ENCODE assay signal across 12 mouse cellular contexts in the genomic region with DNA sequence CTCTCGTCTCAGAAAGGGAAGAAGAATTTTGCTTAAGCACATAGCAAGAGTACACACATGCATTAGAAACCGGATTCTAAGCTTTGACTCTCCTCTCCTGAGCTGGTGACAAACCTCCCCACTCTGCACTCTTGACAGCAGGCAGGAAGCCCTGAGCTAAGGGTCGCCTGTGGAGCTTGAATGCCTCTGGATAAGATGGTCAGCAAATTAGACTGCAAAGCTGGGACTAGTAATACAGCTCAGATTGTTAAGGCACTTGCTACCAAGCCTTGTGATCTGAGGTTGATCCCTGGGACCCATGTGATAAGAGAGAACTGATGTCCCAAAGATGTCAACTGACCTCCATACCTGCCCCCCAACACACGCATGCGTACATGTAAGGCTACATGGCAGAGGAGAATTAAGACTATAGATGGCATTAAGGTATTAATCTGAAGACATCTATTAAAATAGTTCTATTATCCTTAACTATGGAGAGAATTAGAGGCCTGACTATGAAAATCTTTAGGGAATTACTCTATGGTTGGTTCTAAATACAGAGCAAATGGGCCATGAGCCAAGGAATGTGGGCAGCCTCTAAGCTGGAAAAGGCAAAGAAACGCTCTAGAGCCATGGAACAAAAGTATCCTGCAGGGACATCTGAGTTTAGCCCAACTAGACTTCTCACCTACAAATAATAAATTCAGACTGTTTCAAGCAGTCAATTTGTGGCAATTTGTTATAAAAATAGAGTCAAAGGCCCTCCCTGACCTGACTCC. TPM values are rescaled to one million over a fixed set of nuclear protein-coding genes. Genes with fewer than 3 reads are reported as not detected.
DNase-seq lines count a peak whose midpoint lies in the region; ATAC-seq and TF ChIP-seq lines count a peak whose summit lies in the region.
"Had no signal": no experiment of that assay in that cellular context is flagged by ENCODE, and none has a peak within 500 bp of the region (broad histone marks: within the 10 kb centered on the region; RNA-seq: fewer than 3 reads in every experiment).

No protein-coding gene starts in this region.

- H3K4me1 ChIP-seq in kidney, postnatal 0 days (replicated peaks; ENCODE audit: insufficient read depth, low read length) = peaks cover 32% of the 10 kb centered on the region
- peaks cover 49% of the 10 kb centered on the region for H3K4me1 ChIP-seq in heart, embryonic 10.5 days
- H3K4me1 ChIP-seq in forebrain, embryonic 12.5 days = peaks cover 19% of the 10 kb centered on the region

- H3K9ac ChIP-seq in kidney, postnatal 0 days (ENCODE audit: low read depth, low read length) = no peak overlapping the region
- no peak overlapping the region for H3K9ac ChIP-seq in forebrain, embryonic 12.5 days
- H3K9ac ChIP-seq: forebrain, embryonic 13.5 days; intestine, embryonic 15.5 days had no signal

- H3K27ac ChIP-seq in kidney, postnatal 0 days = peak overlapping the region; percentile 77
- no peak overlapping the region for H3K27ac ChIP-seq in heart, embryonic 10.5 days
- H3K27ac ChIP-seq in forebrain, embryonic 12.5 days = no peak overlapping the region
- H3K27ac ChIP-seq: forebrain, embryonic 13.5 days; intestine, embryonic 15.5 days had no signal

- no peaks in the 10 kb centered on the region for H3K36me3 ChIP-seq in kidney, postnatal 0 days (ENCODE audit: insufficient read depth, low read length)
- H3K36me3 ChIP-seq in heart, embryonic 10.5 days = peaks cover 12% of the 10 kb centered on the region; the same call in 1 of the 2 replicates
- peaks cover 7% of the 10 kb centered on the region; the same call in 1 of the 2 replicates for H3K36me3 ChIP-seq in forebrain, embryonic 12.5 days (replicated peaks)
- H3K36me3 ChIP-seq: intestine, embryonic 15.5 days had no signal

- peak; percentile 9 for DNase-seq in kidney, postnatal 0 days (ENCODE audit: low spot score)
- DNase-seq in kidney, adult 18-20 months = no peak
- DNase-seq in adipocyte (ENCODE audit: low spot score) = peak; percentile 74
- DNase-seq in heart, embryonic 10.5 days (ENCODE audit: low spot score) = peak; percentile 73
- peak; percentile 39 for DNase-seq in lung, postnatal 14 days
- DNase-seq: cerebellum, adult 2 months; spleen, adult 18-20 months had no signal

- no peak for TF ChIP-seq CTCF in kidney, postnatal 0 days (IDR thresholded peaks at IDR 0.05; ENCODE audit: low read depth)

- no peaks in the 10 kb centered on the region for H3K9me3 ChIP-seq in kidney, postnatal 0 days (replicated peaks; ENCODE audit: low read length)
- H3K9me3 ChIP-seq in heart, embryonic 10.5 days = no peaks in the 10 kb centered on the region
- no peaks in the 10 kb centered on the region for H3K9me3 ChIP-seq in forebrain, embryonic 12.5 days
- H3K9me3 ChIP-seq: forebrain, embryonic 13.5 days; intestine, embryonic 15.5 days had no signal

- H3K4me3 ChIP-seq in kidney, postnatal 0 days (replicated peaks; ENCODE audit: low read depth, low read length) = no peak overlapping the region
- H3K4me3 ChIP-seq in heart, embryonic 10.5 days = no peak overlapping the region
- H3K4me3 ChIP-seq in forebrain, embryonic 12.5 days (replicated peaks) = no peak overlapping the region
- H3K4me3 ChIP-seq: forebrain, embryonic 13.5 days; intestine, embryonic 15.5 days; myocyte had no signal

- 55% methylated on average over 6 of the region's 6 CpGs for WGBS in kidney, postnatal 0 days
- WGBS in heart, embryonic 10.5 days = 70% methylated on average over 6 of the region's 6 CpGs
- whole genome bisulfite sequencing in forebrain, embryonic 12.5 days = 80% methylated on average over 6 of the region's 6 CpGs

- no peak for ATAC-seq in kidney, postnatal 0 days (replicated peaks; ENCODE audit: low FRiP score, low read depth)
- no peak for ATAC-seq in megakaryocyte, adult 5-6 weeks (ENCODE audit: poor library complexity, severe bottlenecking)
- ATAC-seq in forebrain, embryonic 12.5 days (ENCODE audit: low FRiP score) = no peak
- ATAC-seq: forebrain, embryonic 13.5 days; intestine, embryonic 15.5 days had no signal

- no peaks in the 10 kb centered on the region for H3K27me3 ChIP-seq in kidney, postnatal 0 days (ENCODE audit: insufficient read depth, low read length)
- H3K27me3 ChIP-seq in heart, embryonic 10.5 days (ENCODE audit: insufficient read depth, poor library complexity, severe bottlenecking) = no peaks in the 10 kb centered on the region
- no peaks in the 10 kb centered on the region for H3K27me3 ChIP-seq in forebrain, embryonic 12.5 days
- H3K27me3 ChIP-seq: forebrain, embryonic 13.5 days; intestine, embryonic 15.5 days had no signal

- peak overlapping the region; percentile 4; the same call in 1 of the 2 replicates for H3K4me2 ChIP-seq in kidney, postnatal 0 days (ENCODE audit: low read length)
- no peak overlapping the region for H3K4me2 ChIP-seq in forebrain, embryonic 12.5 days
- H3K4me2 ChIP-seq: forebrain, embryonic 13.5 days; intestine, embryonic 15.5 days had no signal

RNA-seq across cellular contexts. Expression of a gene that starts 8.6 kb away (rescaled TPM):
- 21.5 and 23.1 TPM in 2 replicates for polyA plus RNA-seq in kidney, postnatal 0 days (2015; fragmentation: Nextera tagmentation; extraction: Ambion mirVana)
- polyA plus RNA-seq in heart, embryonic 10.5 days (2016; fragmentation: Nextera tagmentation; extraction: Ambion mirVana) = 33.6 and 34.9 TPM in 2 replicates
- 53.7 and 80.6 TPM in 2 replicates for total RNA-seq in megakaryocyte, adult 5-6 weeks (2015)
- 53.4 and 63.0 TPM in 2 replicates for total RNA-seq in megakaryocyte, adult 5-6 weeks (2017)
- polyA plus RNA-seq in forebrain, embryonic 12.5 days (2016; fragmentation: Nextera tagmentation; extraction: Ambion mirVana) = 33.7 and 34.7 TPM in 2 replicates
